Mouse (Mus musculus) bone marrow, adult 2 months (tissue): ENCODE measurements around the gene Lipe.

Experiments used
- CTCF ChIP-seq: fragments of 200-500 bp; IDR thresholded peaks from 2 replicates; pipeline ENCODE4 v1.5.1; 2011; ENCODE audit warnings: low read length, control low read depth; ENCODE audit not compliant: control insufficient read depth, insufficient read depth
- POLR2A ChIP-seq: fragments of 200-500 bp; IDR thresholded peaks from 2 replicates; pipeline ENCODE4 v1.6.1; 2011; ENCODE audit warnings: low read depth, mild to moderate bottlenecking, control low read depth, low read length, borderline replicate concordance; ENCODE audit not compliant: control insufficient read depth

GRCm38 (mm10) chr7:25368333-25368732 lies 30.2 kb downstream of the Lipe start:
- TF ChIP-seq CTCF = no peak
- TF ChIP-seq POLR2A = no peak
